Mouse (Mus musculus) olfactory bulb, adult 2 months (tissue): Measurements from ENCODE around the gene Mapkbp1.

Experiments used
- CTCF ChIP-seq: fragments of 200-500 bp; IDR thresholded peaks from 2 replicates; pipeline ENCODE4 v1.5.1; 2012; ENCODE audit warnings: low read depth, mild to moderate bottlenecking, low read length, moderate library complexity; ENCODE audit not compliant: insufficient read depth
- POLR2A ChIP-seq: fragments of 200-500 bp; IDR thresholded peaks from 2 replicates; pipeline ENCODE4 v1.6.1; 2012; ENCODE audit warnings: mild to moderate bottlenecking, low read depth, low read length, moderate library complexity; ENCODE audit not compliant: insufficient read depth

DNA sequence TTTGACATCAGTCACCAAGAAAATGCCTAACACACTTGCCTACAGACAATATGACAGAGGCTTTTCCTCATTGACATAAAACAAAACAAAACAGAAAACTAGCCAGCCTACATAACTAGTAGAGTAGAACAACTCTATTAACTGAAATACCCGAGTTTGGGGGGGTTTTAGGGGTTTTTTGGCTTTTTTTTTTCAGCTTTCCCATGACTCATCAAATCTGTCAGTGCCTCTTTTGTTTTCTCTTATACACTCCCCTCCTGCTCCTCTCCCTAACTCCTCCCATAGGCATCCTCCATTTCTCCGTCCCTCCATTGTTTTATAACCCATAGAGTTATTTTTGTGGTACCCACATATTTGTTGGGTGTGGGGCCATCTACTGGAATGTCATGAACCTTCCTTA lies 21.0 kb downstream of the Mapkbp1 start:
- TF ChIP-seq CTCF = no peak
- TF ChIP-seq POLR2A = no peak
